Mouse (Mus musculus): Measurements from ENCODE around the gene Pten.
A peak's percentile ranks its signal among the peaks of the same experiment; 100 is the strongest.

The Pten gene

DNA sequence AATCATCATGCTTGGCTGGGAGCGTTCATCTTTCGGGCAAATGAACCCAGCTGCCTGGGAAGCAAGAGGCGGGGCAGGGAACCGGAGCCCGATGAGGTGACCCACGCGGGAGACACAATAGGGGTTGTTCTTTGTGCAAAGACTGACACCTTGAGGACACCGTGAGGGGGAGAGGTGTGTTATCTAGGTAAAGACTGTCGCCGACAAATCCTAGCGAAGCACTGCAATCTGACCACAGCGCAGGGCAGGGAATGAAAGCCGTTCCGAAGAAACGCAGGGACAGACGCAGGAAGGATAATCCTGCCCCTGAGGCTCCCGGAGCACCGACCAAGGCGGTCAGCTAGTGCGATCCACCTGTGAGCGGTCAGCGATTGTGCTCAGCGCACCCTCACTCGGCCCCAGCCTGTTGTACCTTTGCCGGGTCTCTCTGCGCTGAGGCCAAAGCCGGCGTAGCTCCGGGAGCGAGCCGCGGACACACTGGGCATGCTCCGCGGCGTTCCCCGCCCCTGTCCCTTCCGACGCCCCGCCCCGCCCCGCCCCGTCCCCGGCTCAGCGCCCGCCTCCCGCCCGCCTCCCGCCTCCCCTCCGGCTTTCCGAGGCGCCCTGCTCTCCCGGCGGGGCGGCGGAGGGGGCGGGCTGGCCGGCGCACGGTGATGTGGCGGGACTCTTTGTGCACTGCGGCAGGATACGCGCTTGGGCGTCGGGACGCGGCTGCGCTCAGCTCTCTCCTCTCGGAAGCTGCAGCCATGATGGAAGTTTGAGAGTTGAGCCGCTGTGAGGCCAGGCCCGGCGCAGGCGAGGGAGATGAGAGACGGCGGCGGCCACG, at the start of gene Pten:
Gene Pten (plus strand): TSS at position 598 of the 826 bp plus-strand sequence.
- DNase-seq (ENCODE audit: low spot score in 2 of 2): peak; percentile 97

DNA sequence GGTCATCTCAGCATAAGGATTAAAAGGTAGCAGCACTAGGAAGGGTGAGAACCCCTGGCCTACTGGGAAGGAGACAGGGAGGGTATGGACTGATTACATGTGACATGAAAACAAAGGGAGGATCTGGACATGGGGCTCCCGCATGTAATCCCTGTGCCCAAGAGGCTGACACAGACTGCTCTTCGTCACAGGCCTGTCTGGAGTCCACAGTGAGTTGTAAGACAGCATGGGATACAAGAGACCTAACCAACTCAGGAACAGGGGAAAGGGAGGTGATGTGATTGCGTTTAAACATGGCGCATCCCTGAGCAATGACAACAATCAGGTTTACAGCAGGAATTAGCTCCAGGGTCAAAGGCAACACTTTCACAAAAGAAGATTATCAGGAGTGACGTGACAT, 48.3 kb upstream of the Pten start:
- DNase-seq (ENCODE audit: low spot score in 2 of 2): no peak

- no peak for DNase-seq (ENCODE audit: low spot score in 2 of 2)
Observed at GRCm38 (mm10) chr19:32710288-32710687, 47.0 kb upstream of the Pten start.

GRCm38 (mm10) chr19:32711761-32712541, 45.3 kb upstream of the Pten start:
- DNase-seq (ENCODE audit: low spot score in 2 of 2): peak; percentile 86 to 93

DNA sequence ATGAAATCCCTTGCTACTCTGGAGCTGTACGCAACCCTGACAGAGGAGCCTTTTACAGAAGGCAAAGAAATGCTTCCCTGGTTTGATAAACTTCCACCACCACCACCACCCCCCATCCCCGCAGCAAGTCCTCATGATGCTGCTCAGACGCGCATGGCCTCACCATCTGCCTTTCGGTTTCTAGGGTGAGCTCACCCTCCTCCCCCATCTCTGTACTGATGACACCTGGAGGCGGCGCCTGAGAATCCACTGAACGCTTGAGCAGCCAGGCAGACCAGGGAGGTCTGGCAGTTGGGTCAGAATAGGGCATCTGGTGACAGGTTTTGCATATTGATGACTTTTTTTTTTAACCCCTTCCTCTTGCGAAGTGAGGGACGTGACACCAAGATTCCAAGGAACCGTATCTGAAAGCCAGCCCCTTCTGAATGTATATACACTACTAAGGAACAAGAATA, 44.7 kb upstream of the Pten start:
- peak; percentile 33 to 74 for DNase-seq (ENCODE audit: low spot score in 2 of 2)

GRCm38 (mm10) chr19:32713471-32713870, 43.8 kb upstream of the Pten start:
- DNase-seq (ENCODE audit: low spot score in 2 of 2): peak in 1 of 2 experiments; percentile 25

- peak; percentile 48 to 69 for DNase-seq (ENCODE audit: low spot score in 2 of 2)
Observed at GRCm38 (mm10) chr19:32715201-32715600, 42.1 kb upstream of the Pten start.

DNA sequence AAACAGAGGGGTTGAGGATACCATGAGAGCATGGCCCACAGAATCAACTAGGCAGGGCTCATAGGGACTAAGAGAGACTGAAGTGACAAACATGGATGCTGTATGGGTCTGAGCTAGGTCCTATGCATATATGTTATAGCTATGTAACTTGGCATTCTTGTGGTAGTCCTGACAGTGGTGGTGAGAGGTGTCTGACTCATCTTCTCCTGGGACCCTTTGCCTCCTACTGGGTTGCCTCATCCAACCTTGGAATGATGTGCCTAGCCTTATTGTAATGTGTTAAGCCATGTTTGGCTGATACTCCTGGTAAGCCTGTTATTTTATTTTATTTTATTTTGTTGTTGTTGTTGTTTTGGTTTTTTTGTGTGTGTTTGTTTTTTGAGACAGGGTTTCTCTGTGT, 41.6 kb upstream of the Pten start:
- DNase-seq (ENCODE audit: low spot score in 2 of 2): no peak

DNA sequence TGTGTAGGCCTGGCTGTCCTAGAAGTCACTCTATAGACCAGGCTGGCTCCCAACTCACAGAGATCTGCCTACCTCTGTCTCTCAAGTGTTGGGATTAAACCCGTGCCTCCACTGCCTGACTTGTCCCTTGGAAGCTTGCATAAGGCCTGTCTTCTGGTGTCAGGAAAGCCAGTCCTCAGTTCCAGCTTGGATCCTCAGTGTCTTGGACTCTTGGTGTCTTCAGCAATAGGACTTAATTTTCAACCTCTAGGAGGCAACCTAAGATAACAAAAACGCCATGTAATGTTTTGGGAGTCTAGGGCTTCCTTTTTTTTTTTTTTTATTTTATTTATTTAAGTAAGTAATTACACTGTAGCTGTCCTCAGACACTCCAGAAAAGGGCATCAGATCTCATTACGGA, 39.7 kb upstream of the Pten start:
- DNase-seq (ENCODE audit: low spot score in 2 of 2): no peak

GRCm38 (mm10) chr19:32720319-32720718, 37.0 kb upstream of the Pten start:
- DNase-seq (ENCODE audit: low spot score in 2 of 2): no peak

DNA sequence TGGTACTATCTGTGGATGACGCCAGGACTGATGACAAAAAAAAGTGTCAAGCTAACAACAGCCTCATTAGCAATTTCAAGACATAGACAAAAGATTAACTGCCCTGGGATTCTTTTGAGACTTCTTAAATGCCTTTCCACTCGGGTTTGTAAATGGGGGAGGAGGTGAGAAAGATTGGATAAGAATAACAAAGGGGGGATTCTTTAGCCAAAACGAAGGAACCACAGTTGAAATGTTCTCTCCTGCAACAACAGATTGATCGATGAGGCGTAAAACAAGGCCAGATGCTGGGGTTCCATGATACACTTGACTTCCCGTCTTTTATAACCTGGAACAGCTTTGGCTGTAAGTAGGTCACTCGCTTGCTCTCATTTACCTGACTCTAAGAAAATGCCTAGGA, 33.5 kb upstream of the Pten start:
- DNase-seq (ENCODE audit: low spot score in 2 of 2): peak in 1 of 2 experiments; percentile 5

DNA sequence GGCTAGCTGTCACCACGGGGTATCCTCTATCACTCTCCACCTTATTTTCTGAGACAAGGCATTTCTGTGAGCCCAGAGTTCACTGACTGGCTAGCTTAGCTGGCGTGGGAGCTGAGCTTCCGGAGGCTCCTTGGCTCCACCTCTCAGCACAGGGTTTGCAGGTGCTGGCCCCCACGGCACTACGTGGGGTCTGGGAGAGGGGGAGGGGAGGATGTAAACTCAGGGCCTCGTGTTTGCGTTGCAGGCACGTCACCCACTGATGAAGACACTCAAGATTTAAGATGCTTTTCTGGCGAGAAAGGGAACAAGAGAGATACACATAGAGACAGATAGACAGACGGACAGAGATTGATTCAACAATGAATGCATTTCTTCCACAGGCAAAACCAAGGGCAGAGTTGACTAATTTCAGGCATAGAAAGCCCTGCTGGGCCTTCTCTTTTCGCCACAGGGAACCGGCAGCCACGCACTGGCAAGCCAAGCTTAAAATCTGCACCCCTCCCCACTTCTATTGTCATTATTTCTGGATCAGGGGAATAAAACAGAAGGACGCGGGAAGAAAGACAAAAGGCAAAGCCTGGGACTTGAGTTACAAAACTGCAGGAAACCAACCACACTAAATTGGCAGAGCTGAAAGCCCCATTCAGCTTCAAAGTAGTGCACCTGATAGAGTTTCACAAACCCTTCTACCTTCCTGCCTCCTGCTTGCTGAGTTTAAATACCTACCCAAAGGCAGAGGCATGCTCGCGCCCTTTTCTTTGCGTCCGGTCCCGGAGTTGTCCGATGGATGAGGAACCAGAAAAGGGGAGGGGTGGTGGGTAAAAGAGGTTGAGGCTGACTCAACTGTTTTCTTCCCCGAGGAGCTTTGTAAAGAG, 30.6 kb upstream of the Pten start:
- DNase-seq (ENCODE audit: low spot score in 2 of 2): no peak

GRCm38 (mm10) chr19:32729785-32730184, 27.5 kb upstream of the Pten start:
- no peak for DNase-seq (ENCODE audit: low spot score in 2 of 2)

GRCm38 (mm10) chr19:32732922-32733321, 24.4 kb upstream of the Pten start:
- DNase-seq (ENCODE audit: low spot score in 2 of 2): no peak

DNA sequence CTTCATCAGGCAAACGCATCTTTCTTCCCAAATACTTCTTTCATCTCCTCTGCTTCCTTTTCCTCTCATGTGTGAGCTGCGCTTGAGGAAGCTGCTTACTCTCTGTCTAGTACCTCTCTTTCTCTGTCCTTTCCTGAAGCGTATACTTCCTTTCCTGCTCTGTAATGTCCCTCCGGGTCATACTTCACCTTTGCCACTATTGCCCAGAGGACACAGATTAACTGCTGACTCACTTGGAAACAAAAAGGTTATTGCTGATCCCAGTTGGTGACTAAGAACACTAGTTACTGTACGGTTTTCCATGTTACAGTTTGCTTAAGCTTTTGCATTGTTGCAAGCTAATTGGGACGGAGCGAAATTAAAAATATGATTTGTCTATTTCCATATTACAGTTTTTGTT, 19.5 kb upstream of the Pten start:
- no peak for DNase-seq (ENCODE audit: low spot score in 2 of 2)

DNA sequence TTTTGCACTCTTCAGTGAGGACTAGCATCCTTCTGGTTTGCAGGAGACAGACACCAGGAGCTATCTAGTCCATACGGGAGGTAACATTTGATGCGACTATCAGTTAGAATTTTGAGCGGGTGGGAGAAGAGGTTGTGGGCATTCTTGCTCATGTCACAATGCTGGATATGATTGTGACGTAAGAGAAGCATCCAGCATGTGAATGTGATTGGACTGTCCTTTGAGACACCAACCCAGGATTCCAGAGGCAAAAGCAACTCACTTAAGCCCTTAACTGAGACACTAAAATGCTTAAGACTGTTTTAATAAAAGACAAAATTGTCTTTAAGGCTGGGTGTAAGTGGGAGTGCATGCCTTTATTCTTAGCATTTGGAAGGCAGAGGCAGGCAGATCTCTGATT, 17.6 kb upstream of the Pten start, which contains the start of gene Atad1:
Gene Atad1 (minus strand): TSS at position 101 of the 400 bp plus-strand sequence.
- no peak for DNase-seq (ENCODE audit: low spot score in 2 of 2)

GRCm38 (mm10) chr19:32740641-32741345, 16.5 kb upstream of the Pten start:
- no peak for DNase-seq (ENCODE audit: low spot score in 2 of 2)

GRCm38 (mm10) chr19:32749425-32749824, 7.9 kb upstream of the Pten start:
- peak in 1 of 2 experiments; percentile 57 for DNase-seq (ENCODE audit: low spot score in 2 of 2)

- DNase-seq (ENCODE audit: low spot score in 2 of 2): no peak
Observed at GRCm38 (mm10) chr19:32752357-32752756, 4.9 kb upstream of the Pten start.

GRCm38 (mm10) chr19:32753386-32753785, 3.9 kb upstream of the Pten start:
- DNase-seq (ENCODE audit: low spot score in 2 of 2): no peak

Data from urinary bladder, postnatal 4 days (tissue).